Mouse (Mus musculus) urinary bladder, postnatal 36 days (tissue): ENCODE measurements around the gene Cpne5.
"Not testable (repeated sequence)": the region's sequence is repeated elsewhere in the genome, so short reads cannot be mapped to it uniquely, and the experiment has no call there.

ENCODE experiments used
- DNase-seq, 2 experiments: peaks; one replicate each; pipeline ENCODE4 v3.0.0; 2022; ENCODE audit warnings: low spot score in 2 of 2, mixed read lengths in 1 of 2

Gene Cpne5

DNA sequence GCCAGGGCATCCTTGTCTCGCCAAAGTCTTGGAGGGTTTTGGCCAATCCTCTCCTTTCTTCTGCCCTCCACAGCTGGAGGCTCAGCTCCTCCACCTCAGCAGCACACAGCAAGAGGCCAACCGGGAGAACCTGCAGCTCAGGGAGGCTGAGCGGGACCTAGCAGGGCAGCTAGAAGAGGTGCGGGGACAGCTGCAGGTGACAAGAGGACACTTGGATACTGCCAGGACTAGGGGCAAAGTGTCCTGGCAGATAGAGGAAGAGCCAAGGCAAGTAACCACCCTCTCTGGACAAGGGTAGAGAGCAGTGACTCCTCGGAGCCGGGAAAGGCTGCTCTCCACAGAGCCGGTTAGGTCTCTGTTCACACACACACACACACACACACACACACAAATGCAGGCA, 100.1 kb downstream of the Cpne5 start:
- no peak for DNase-seq

DNA sequence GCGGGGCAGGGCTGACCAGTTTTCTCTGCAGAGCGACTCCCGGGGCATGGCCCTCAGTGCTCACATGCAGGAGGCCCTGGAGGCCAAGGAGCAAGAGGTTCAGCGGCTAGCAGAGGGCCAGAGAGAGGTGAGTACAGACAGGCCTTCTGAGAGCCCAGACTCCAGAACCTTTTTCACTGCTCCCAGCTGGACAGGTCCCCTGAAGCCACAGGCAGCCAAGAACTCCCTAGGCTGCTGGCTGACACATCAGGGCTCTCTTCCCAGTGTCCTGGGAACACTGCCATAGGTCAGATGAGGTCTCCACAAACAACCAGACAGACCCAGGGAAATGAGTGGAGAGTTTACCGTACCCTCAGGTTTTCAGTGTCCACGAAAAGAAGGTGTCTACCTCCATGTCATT, 101.7 kb downstream of the Cpne5 start:
- DNase-seq, result peak; percentile 61 to 82

DNA sequence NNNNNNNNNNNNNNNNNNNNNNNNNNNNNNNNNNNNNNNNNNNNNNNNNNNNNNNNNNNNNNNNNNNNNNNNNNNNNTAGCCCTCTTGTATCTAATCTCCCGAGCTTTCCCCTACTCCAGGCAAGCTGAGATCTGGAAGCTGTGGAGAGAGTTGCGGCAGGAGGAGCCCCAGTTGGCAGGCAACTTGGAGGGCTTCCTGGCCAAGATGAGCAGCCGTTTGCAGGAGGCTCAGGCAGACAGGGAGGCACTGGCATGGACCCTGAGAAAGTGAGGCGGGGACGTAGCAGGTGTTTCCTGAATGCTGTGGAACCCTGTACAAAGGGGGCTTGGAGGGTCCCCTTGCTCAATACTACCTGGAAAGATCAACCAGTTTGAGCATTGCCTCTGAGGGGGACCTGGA, 102.9 kb downstream of the Cpne5 start:
- DNase-seq, result peak in 1 of 2 experiments; percentile 42

DNA sequence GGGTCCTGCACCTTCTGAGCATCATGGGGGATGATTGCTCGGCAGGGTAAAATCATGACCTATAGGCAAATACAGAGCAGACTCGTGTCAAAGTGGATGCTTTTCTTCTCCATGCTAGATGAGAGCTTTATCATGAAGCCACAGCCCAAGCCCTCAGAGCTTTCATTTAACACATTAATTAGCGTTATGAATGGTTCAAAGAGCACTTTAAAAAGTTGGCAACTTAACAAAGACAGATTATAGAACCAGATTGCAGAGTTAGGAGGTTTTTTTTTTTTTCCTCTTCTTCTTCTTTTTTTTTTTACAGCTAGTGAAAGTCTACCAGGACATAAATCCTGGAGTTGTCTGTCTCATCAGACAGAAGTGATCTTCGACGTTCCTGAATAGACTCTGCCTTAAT, 108.6 kb downstream of the Cpne5 start:
- DNase-seq, result no peak

DNA sequence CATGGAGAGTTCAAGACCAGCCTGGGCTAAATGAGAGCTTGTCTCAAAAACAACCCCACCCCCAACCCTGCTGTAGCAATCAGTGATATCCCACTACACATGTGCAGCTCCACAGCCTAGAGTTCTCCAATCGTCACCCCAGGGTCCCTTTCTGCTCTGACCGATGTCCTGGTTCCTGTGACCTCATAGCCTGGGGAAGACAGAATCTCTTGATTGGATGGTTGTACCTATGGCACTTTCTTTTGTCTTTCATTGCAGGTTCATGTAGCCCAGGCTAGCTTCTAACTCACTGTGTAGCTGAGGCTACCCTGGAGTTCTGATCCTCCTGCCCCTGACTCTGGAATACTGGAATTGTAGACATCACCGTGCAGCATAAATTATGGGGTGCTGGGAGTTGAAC, 111.4 kb downstream of the Cpne5 start:
- no peak for DNase-seq

DNA sequence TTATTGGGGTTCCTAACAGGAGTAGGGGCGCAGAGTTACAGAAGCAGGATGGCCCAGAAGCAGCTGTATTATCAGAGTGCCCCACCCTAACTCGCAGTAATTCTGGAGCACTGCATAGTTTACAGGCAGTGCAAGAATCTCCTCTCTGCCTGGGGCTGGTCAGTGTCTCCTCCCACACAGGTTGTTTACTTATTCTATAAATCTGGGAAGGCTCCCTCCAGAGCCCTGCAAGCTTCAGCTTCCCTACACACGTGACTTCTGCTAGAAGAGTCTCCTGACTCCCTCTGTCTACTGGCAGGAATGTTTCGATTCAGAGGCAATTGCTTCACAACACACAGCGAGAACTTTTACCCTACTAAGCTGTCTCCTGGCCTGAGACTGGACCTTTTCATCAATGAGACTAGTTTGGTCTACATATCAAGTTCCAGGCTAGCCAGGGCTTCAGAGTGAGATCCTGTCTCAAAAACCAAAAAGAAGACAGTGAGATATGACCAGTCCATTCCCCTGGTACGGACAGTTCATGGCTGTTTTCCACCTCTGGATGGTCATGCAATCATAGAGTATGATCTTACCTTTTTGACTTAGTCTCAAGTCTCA, 114.3 kb downstream of the Cpne5 start:
- peak; percentile 34 to 43 for DNase-seq

DNA sequence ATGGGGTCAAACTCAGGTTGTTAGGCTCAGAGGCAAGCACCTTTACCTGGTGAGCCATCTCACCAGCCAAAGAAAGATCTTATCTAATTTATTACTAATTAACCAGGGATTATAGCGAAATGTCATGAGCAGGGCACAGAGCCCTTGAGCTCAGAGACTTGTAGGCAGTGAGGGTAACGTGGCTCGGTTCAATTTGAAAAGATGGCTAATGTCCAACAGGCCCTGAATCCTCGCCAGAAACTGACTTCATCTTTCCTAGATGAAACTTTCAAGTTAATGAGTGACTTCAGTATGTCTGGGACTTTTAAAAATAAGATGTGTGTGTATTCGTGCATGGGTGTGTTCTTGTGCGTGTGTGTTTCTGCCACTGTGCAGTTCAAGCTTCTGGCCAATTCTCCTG, 115.2 kb downstream of the Cpne5 start:
- peak in 1 of 2 experiments; percentile 43 for DNase-seq

DNA sequence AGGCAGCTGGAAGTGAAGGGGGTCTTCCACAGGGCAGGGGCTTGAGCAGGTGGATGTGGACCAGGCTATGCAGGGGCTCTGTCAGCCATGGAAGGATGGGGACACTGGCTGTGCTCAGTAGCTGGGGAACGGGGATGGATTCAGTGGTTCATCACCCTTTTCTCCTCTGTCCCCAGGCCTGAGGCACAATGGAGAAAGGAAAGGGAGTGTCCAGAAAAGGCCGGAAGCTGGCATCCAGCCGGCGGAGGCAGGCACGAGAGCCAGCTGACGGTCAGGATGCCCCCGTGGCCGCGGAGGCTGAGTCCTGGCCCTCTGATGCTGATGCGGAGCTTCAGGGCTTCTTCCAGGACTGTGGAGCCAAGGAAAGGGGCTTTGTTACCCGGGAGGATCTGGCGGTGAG, 117.3 kb downstream of the Cpne5 start:
- no peak for DNase-seq

DNA sequence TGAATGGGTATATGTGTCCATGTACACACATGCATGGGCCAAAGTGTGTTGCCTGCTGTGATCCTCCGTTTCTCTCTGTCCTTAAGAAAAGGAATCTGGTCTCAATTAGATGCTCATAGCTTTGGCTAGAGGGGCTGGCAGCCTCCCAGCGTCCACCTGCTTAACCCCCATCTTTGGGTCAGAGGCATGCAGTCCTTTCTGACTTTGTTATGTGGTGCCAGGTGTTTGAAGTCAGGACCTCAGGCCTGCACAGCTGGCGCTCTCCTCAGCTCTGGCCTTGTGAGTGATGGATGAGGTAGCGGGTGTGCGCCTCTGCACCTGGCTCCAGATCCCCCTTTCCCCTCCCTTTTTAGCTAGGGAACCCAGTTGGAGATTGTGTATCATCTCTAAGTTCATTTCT, 119.9 kb downstream of the Cpne5 start:
- no peak for DNase-seq

DNA sequence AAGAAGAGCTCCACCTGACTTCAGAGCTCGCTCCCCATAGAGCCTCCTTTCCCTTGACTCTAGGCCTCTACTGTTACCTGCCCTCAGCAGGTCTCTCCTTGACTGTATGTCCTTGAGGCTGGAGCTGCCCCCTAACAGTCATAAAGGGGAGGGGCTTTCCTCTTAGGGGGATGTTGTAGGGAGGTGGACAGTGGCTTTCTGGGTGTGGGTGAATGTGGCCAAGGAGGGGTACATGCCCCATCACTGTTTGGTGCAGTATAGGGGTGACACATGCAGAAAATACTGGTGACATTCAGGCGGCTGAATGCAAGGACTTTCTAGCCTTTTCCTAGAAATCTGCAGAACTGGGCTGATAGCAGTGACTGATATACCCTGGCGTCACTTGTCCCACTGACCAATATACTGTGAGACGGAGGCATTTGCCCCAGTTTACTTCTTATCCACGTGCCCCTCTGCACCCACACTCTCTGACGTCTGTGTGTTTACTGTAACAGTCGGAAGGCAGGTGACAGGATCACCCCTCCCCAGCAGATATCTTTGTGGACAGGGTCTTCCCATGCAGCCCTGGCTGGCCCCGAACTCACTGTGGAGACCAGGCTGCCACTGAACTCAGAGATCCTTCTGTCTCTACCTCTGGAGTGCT, 120.8 kb downstream of the Cpne5 start:
- DNase-seq, result no peak

DNA sequence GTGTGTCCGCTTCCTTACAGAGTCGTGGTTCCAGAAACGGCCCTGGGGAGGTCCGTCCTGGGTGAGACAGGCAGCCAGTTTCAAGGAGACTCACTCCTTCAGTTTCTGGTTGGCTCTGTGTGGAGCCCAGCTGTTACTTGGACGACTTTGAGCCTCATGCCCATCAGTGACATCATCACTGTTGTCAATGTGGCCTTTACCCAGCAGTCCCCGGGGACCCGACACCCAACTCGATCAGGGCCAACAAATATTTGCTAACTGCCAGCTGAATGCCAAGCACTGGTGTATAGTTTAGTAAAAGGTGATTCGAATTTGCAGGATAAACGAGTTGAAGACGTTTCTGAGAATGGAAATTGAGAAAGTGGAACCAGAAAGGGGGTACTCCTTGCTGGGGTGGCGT, 121.9 kb downstream of the Cpne5 start:
- DNase-seq, result no peak

DNA sequence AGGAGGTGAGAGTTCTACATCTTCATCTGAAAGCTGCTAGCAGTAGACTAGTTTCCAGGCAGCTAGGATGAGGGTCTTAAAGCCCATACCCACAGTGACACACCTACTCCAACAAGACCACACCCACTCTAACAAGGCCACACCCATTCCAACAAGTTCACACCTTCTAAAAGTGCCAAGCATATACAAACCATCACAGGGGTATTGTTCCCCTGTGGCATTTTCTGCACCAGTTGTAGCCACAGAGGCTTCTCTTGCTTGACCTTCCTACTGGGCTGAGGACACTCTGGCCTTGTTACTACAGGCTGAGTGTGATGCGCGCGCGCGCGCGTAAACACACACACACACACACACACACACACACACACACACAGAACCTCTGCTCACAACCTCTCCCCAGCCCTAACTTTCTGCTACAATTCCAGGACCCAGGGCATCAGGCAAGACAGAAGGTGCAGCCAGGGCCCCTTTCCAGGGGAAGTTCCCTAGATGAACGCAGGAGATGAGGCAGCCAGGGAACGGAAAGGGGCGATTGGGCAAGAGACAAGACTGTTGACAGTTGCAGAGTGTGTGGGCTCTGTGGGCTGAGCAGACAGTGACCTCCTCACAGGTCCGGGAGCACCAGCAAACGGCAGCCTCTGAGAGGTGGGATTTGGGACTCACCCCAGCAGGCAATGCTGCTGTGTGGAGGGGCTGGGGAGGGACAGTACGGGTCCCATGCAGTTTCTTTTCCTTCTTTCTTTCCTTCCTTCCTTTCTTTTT, 124.2 kb downstream of the Cpne5 start, which contains the start of gene Rab44:
Gene Rab44, plus strand, starts transcription at position 555 of the 762 bp plus-strand sequence.
- DNase-seq, result no peak

DNA sequence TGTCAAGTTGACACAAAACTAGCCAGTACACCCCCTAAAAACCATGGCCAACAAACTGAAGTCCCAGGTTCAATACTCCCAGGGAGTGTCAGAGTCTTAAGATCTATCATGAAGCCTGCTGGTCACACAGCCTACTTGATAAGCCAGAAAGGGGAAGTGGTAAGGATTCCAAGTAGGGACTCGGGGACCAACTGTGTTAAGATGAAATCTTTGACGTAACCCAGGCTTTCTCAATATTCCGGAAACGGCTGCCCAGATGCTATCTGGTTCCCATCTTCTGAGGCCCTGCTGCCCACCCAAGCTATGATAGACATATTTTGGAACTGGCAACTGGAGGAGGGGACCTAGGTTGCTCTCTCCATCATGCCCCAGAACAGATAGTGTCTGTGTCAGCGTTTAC, 126.6 kb downstream of the Cpne5 start:
- no peak for DNase-seq

DNA sequence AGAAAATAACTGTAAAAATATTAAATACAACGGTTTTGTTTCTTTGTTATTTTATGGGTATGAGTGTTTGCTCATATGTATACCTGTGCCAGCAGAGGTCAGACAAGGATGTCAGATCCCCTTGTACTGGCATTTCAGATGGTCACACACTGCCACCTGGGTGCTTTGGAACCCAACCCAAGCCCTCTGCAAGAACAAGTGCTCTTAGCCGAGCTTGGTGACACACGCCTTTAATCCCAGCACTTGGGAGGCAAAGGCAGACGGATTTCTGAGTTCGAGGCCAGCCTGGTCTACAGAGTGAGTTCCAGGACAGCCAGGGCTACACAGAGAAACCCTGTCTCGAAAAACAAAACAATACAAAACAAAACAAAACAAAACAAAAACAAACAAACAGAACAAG, 127.6 kb downstream of the Cpne5 start:
- not testable (repeated sequence) for DNase-seq
